Mouse (Mus musculus) spleen, embryonic (tissue): Measurements from ENCODE around the gene Sdr9c7.

Experiments
- CTCF ChIA-PET: fragments of 350-600 bp; sonication (Branson Sonifier 250); formaldehyde crosslinking; loops from one replicate; lab custom pipeline; 2022; lab: Charles Lee

The Sdr9c7 gene

DNA sequence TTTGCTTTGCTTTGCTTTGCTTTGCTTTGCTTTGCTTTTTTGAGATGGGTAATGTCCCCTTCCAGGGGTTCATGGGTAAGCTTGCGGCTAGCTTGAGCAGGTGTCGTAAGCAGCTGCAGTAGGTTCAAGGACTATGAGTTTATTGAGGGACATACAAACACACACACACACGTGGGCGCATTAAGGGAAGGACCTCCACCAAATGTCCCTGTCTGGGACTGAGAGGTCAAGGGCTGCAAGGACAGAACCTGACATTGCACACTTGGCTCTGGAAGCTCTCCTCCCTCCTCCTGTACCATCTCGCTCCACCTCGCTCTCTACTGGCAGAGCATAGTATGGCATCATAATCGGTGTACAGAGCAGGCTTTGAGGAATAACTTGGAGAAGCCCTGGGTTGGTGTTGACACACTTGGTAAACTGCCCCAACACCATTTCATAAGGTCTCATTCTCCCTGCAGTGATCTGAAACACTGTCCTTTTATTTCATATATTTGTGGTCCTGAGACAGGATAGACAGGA is 60.9 kb downstream of the Sdr9c7 start:
- CTCF ChIA-PET = no interaction called here
